Mouse (Mus musculus) erythroblast, embryonic 14.5 days (primary cell): Measurements from ENCODE around the gene Pdk3.

Source experiments
- GATA1 ChIP-seq: IDR thresholded peaks from 2 replicates; pipeline ENCODE4 v1.6.1; 2012; ENCODE audit warnings: low read length, inconsistent platforms, mixed read lengths
- TAL1 ChIP-seq: IDR thresholded peaks from 3 replicates; pipeline ENCODE4 v1.6.1; 2012; ENCODE audit warnings: low read length, inconsistent platforms, mixed read lengths

DNA sequence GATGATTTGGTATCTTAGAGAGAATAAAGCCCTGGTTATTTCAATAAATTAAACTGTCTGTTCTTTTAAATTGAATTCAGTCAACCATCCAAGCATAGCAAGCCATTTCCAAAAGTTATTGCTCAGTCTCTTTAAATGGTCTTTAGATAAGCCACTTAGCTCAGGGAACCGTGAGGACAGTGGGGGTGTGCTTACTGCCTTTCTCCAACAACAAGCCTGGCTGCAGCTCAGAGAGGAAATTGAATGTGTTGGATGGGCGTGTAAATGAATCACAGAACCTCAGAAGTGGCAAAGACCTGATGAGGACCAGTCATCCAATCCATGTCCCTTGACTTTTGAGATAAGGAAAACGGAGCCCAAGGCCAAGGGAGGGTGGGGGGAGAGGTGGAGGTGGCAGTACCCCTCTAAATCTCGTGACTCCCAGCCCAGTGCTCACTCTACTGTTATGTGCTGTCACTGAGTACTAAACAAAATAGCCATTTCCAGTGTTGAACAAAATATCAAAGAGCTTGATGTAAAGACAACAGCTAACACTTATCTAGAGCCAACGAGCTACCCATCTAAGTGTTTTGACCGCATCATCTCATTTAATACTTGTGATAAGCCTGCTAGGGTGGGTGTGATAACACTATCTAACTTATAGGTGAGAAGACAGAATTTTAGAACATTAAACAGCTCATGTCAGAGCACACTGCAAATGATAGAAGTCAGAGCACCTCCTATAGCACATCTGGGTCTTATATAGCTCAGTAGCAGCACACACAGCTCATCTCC lies 98.8 kb downstream of the Pdk3 start:
- TF ChIP-seq GATA1 (no peak), TAL1 (no peak)
